ENCODE assay signal across 16 mouse cellular contexts in genomic region chrX:101084192-101084591, GRCm38 (mm10). TPM values are rescaled to one million over a fixed set of nuclear protein-coding genes. Genes with fewer than 3 reads are reported as not detected.
DNase-seq lines count a peak whose midpoint lies in the region; ATAC-seq and TF ChIP-seq lines count a peak whose summit lies in the region.
"Had no signal": no experiment of that assay in that cellular context is flagged by ENCODE, and none has a peak within 500 bp of the region (broad histone marks: within the 10 kb centered on the region; RNA-seq: fewer than 3 reads in every experiment).

No protein-coding gene starts in this region.

- no peak for DNase-seq in heart, postnatal 14 days
- DNase-seq in midbrain, embryonic 10.5 days (ENCODE audit: low spot score), result no peak
- peak; percentile 90 for DNase-seq in ZHBTc4 (ENCODE audit: low read depth, low spot score)
- DNase-seq in midbrain, postnatal 0 days (ENCODE audit: low spot score), result no peak
- no peak for DNase-seq in cerebellum, postnatal 4 days (ENCODE audit: low spot score in 2 of 2)
- no peak for DNase-seq in right cerebral cortex, adult 18-20 months
- DNase-seq: adrenal gland, postnatal 36 days had no signal

- intact Hi-C loops in heart, postnatal 14 days (cut with DNase I), result no loop called here

- no peaks in the 10 kb centered on the region for H3K9me3 ChIP-seq in heart, embryonic 15.5 days (replicated peaks)
- no peaks in the 10 kb centered on the region for H3K9me3 ChIP-seq in midbrain, embryonic 13.5 days
- no peaks in the 10 kb centered on the region for H3K9me3 ChIP-seq in midbrain, embryonic 10.5 days (replicated peaks)
- H3K9me3 ChIP-seq in midbrain, postnatal 0 days (ENCODE audit: low read length), result no peaks in the 10 kb centered on the region

- H3K27me3 ChIP-seq in heart, embryonic 15.5 days, result 0 out of 2 replicates have a peak, but pooled peaks cover 13% of the 10 kb centered on the region
- peaks cover 21% of the 10 kb centered on the region; the same call in 1 of the 2 replicates for H3K27me3 ChIP-seq in midbrain, embryonic 13.5 days
- peaks cover 51% of the 10 kb centered on the region for H3K27me3 ChIP-seq in midbrain, embryonic 10.5 days (ENCODE audit: low read depth, poor library complexity, severe bottlenecking)
- no peaks in the 10 kb centered on the region for H3K27me3 ChIP-seq in midbrain, postnatal 0 days (ENCODE audit: insufficient read depth, low read length)

- TF ChIP-seq CTCF in midbrain, postnatal 0 days (IDR thresholded peaks at IDR 0.05), result no peak

- no peaks in the 10 kb centered on the region for H3K4me1 ChIP-seq in heart, embryonic 15.5 days (replicated peaks)
- no peaks in the 10 kb centered on the region for H3K4me1 ChIP-seq in midbrain, embryonic 13.5 days (replicated peaks)
- 0 out of 2 replicates have a peak, but pooled peaks cover 6% of the 10 kb centered on the region for H3K4me1 ChIP-seq in midbrain, embryonic 10.5 days
- no peaks in the 10 kb centered on the region for H3K4me1 ChIP-seq in midbrain, postnatal 0 days (ENCODE audit: insufficient read depth, low read length)

- 69% methylated on average over 2 of the region's 2 CpGs for WGBS in heart, embryonic 15.5 days
- 45% methylated on average over 2 of the region's 2 CpGs for WGBS in midbrain, embryonic 13.5 days
- 45% methylated on average over 2 of the region's 2 CpGs for WGBS in midbrain, embryonic 10.5 days
- 74% methylated on average over 2 of the region's 2 CpGs for WGBS in midbrain, postnatal 0 days

- no peaks in the 10 kb centered on the region for H3K36me3 ChIP-seq in heart, embryonic 15.5 days
- no peaks in the 10 kb centered on the region for H3K36me3 ChIP-seq in midbrain, embryonic 13.5 days
- H3K36me3 ChIP-seq in midbrain, embryonic 10.5 days, result no peaks in the 10 kb centered on the region
- H3K36me3 ChIP-seq in midbrain, postnatal 0 days (ENCODE audit: insufficient read depth, low read length), result no peaks in the 10 kb centered on the region

- no peak overlapping the region for H3K9ac ChIP-seq in heart, embryonic 15.5 days
- no peak overlapping the region for H3K9ac ChIP-seq in midbrain, embryonic 13.5 days (replicated peaks)
- no peak overlapping the region for H3K9ac ChIP-seq in midbrain, postnatal 0 days (replicated peaks; ENCODE audit: low read length, poor library complexity, severe bottlenecking)

- H3K4me2 ChIP-seq in heart, embryonic 15.5 days, result peak overlapping the region; percentile 64; the same call in 1 of the 2 replicates
- H3K4me2 ChIP-seq in midbrain, embryonic 13.5 days (replicated peaks), result peak overlapping the region; percentile 58
- H3K4me2 ChIP-seq in midbrain, postnatal 0 days (ENCODE audit: low read depth, low read length, poor library complexity, severe bottlenecking), result peak overlapping the region; percentile 55; the same call in 1 of the 2 replicates

- ATAC-seq in heart, embryonic 15.5 days (replicated peaks; ENCODE audit: insufficient number of reproducible peaks, insufficient read depth, low FRiP score, low read depth), result no peak
- ATAC-seq in midbrain, embryonic 13.5 days, result no peak
- no peak for ATAC-seq in midbrain, postnatal 0 days (ENCODE audit: low FRiP score)
- ATAC-seq: lung, postnatal 0 days had no signal

- no peak overlapping the region for H3K27ac ChIP-seq in heart, embryonic 15.5 days
- no peak overlapping the region for H3K27ac ChIP-seq in midbrain, embryonic 13.5 days
- no peak overlapping the region for H3K27ac ChIP-seq in midbrain, embryonic 10.5 days (replicated peaks)
- H3K27ac ChIP-seq in midbrain, postnatal 0 days (ENCODE audit: low read depth, low read length), result no peak overlapping the region

- H3K4me3 ChIP-seq in heart, embryonic 15.5 days, result no peak overlapping the region
- no peak overlapping the region for H3K4me3 ChIP-seq in midbrain, embryonic 13.5 days (replicated peaks)
- no peak overlapping the region for H3K4me3 ChIP-seq in midbrain, embryonic 10.5 days
- H3K4me3 ChIP-seq in midbrain, postnatal 0 days (ENCODE audit: low read depth, low read length), result no peak overlapping the region
- H3K4me3 ChIP-seq: erythroblast, embryonic 14.5 days had no signal

RNA-seq across cellular contexts. Expression of gene Slc7a3, which starts 1.6 kb away (rescaled TPM):
- polyA plus RNA-seq in heart, embryonic 15.5 days (2015; fragmentation: Nextera tagmentation; extraction: Ambion mirVana), result 0.26 and 0.80 TPM in 2 replicates
- under 1 TPM in 1 of 2 experiments, not detected in 1; 0.12 TPM for total RNA-seq in heart, postnatal 14 days (2021)
- 0.96 and 1.1 TPM in 2 replicates for polyA plus RNA-seq in midbrain, embryonic 13.5 days (2015; fragmentation: Nextera tagmentation; extraction: Ambion mirVana)
- polyA plus RNA-seq in midbrain, embryonic 10.5 days (2016; fragmentation: Nextera tagmentation; extraction: Ambion mirVana), result 0.50 and 0.86 TPM in 2 replicates
- total RNA-seq in midbrain, postnatal 0 days (2014; rRNA removed), result 30.8 and 33.2 TPM in 2 replicates
- polyA plus RNA-seq in midbrain, postnatal 0 days (2015; fragmentation: Nextera tagmentation; extraction: Ambion mirVana), result 31.6 and 31.8 TPM in 2 replicates
- total RNA-seq: gastrocnemius, adult 8-10 months; liver, adult 2 months had no signal
- polyA plus RNA-seq: liver, adult 2 months had no signal

RNA-seq across cellular contexts. Expression of gene Tex11, which starts 24.7 kb away (rescaled TPM):
- polyA plus RNA-seq in heart, embryonic 15.5 days (2015; fragmentation: Nextera tagmentation; extraction: Ambion mirVana), result 0.29 and 0.45 TPM in 2 replicates
- under 1 TPM; 0.12 to 0.22 TPM for total RNA-seq in heart, postnatal 14 days (2021)
- polyA plus RNA-seq in midbrain, embryonic 13.5 days (2015; fragmentation: Nextera tagmentation; extraction: Ambion mirVana), result 0.06 TPM in 1 of 2 replicates, not detected in the other
- not detected in 2 replicates for polyA plus RNA-seq in midbrain, embryonic 10.5 days (2016; fragmentation: Nextera tagmentation; extraction: Ambion mirVana)
- not detected in 2 replicates for total RNA-seq in midbrain, postnatal 0 days (2014; rRNA removed)
- 0.10 and 0.12 TPM in 2 replicates for polyA plus RNA-seq in midbrain, postnatal 0 days (2015; fragmentation: Nextera tagmentation; extraction: Ambion mirVana)
- total RNA-seq: gastrocnemius, adult 8-10 months; megakaryocyte-erythroid progenitor cell, adult 5-6 weeks had no signal
- polyA plus RNA-seq: erythroblast, embryonic 14.5 days; large intestine, adult 2 months; liver, adult 2 months; neural tube, embryonic 14.5 days had no signal

Comparison
In these comparisons a context has a peak if more than half of its experiments do, and no peak if none do; other contexts are left out.
1. RNA of gene Slc7a3, which starts 1.6 kb away (polyA plus RNA-seq): 31.6 to 31.8 TPM in midbrain, postnatal 0 days; 0.96 to 1.1 TPM in midbrain, embryonic 13.5 days, 0.50 to 0.86 TPM in midbrain, embryonic 10.5 days and 0.26 to 0.80 TPM in heart, embryonic 15.5 days; every median in the first group is over 10 times any median in the second.
2. Peak in every context shown above with its lines, with median percentiles within 50 percentile points of each other: H3K4me2 ChIP-seq.